In genomic region chr14:26293859-26294258, GRCm38 (mm10) we compare ENCODE assay signal across 22 mouse cellular contexts. TPM values are rescaled to one million over a fixed set of nuclear protein-coding genes. Genes with fewer than 3 reads are reported as not detected.
A peak's percentile ranks its signal among the peaks of the same experiment; 100 is the strongest.
DNase-seq lines count a peak whose midpoint lies in the region; ATAC-seq and TF ChIP-seq lines count a peak whose summit lies in the region.
"Had no signal": no experiment of that assay in that cellular context is flagged by ENCODE, and none has a peak within 500 bp of the region (broad histone marks: within the 10 kb centered on the region; RNA-seq: fewer than 3 reads in every experiment).

No protein-coding gene starts in this region.

- no peak overlapping the region for H3K9ac ChIP-seq in CH12.LX (ENCODE audit: insufficient read depth, low read depth)
- no peak overlapping the region for H3K9ac ChIP-seq in ES-E14 (ENCODE audit: insufficient read depth, low read depth, low read length, poor library complexity, severe bottlenecking)
- no peak overlapping the region for H3K9ac ChIP-seq in hindbrain, embryonic 13.5 days
- H3K9ac ChIP-seq in forebrain, postnatal 0 days, result no peak overlapping the region

- TF ChIP-seq POLR2A in testis, adult 2 months (IDR thresholded peaks at IDR 0.05; ENCODE audit: control insufficient read depth, low read depth, low read length), result no peak
- no peak for TF ChIP-seq POLR2A in CH12.LX (IDR thresholded peaks at IDR 0.05; ENCODE audit: low read depth, low read length)

- H3K27ac ChIP-seq in testis, adult 2 months (ENCODE audit: control insufficient read depth, insufficient read depth, low read depth, low read length), result peak overlapping the region; percentile 80
- H3K27ac ChIP-seq in CH12.LX (ENCODE audit: insufficient read depth, low read depth) (no peak overlapping the region), ES-E14 (ENCODE audit: insufficient read depth, low read depth, low read length, poor library complexity, severe bottlenecking) (no peak overlapping the region)
- H3K27ac ChIP-seq in hindbrain, embryonic 13.5 days, result no peak overlapping the region
- no peak overlapping the region for H3K27ac ChIP-seq in forebrain, postnatal 0 days (ENCODE audit: low read depth, low read length)

- no peak overlapping the region for H3K4me2 ChIP-seq in CH12.LX (ENCODE audit: insufficient read depth, low read depth, poor library complexity, severe bottlenecking)
- no peak overlapping the region for H3K4me2 ChIP-seq in hindbrain, embryonic 13.5 days
- no peak overlapping the region for H3K4me2 ChIP-seq in forebrain, postnatal 0 days (ENCODE audit: low read depth)

- no peaks in the 10 kb centered on the region for H3K79me2 ChIP-seq in CH12.LX (replicated peaks; ENCODE audit: control insufficient read depth, extremely low read depth, insufficient read depth, poor library complexity, severe bottlenecking)

- TF ChIP-seq CTCF in testis, adult 2 months (IDR thresholded peaks at IDR 0.05; ENCODE audit: control insufficient read depth, insufficient read depth, insufficient replicate concordance, low read depth, low read length), result no peak
- no peak for TF ChIP-seq CTCF in CH12.LX (conservative IDR thresholded peaks at IDR 0.05 in 1 of 2, IDR thresholded peaks at IDR 0.05 in 1 of 2; ENCODE audit: low read depth in 2 of 2, low read length in 2 of 2)
- TF ChIP-seq CTCF in forebrain, postnatal 0 days (IDR thresholded peaks at IDR 0.05; ENCODE audit: low read depth), result no peak

- no peaks in the 10 kb centered on the region for H3K27me3 ChIP-seq in testis, adult 2 months (ENCODE audit: control insufficient read depth, insufficient read depth, low read length)
- no peaks in the 10 kb centered on the region for H3K27me3 ChIP-seq in CH12.LX (replicated peaks)
- no peaks in the 10 kb centered on the region for H3K27me3 ChIP-seq in hindbrain, embryonic 13.5 days
- H3K27me3 ChIP-seq in forebrain, postnatal 0 days (ENCODE audit: insufficient read depth, low read length), result no peaks in the 10 kb centered on the region
- H3K27me3 ChIP-seq: Patski had no signal

- TF ChIP-seq RAD21 in CH12.LX (IDR thresholded peaks at IDR 0.05; ENCODE audit: low read depth, low read length), result no peak

- H3K4me1 ChIP-seq in testis, adult 2 months (ENCODE audit: control insufficient read depth, insufficient read depth, low read length), result peaks cover 4% of the 10 kb centered on the region
- H3K4me1 ChIP-seq in CH12.LX (ENCODE audit: control insufficient read depth in 1 of 2, insufficient read depth in 2 of 2), result no peaks in the 10 kb centered on the region
- H3K4me1 ChIP-seq in ES-E14 (ENCODE audit: control insufficient read depth in 2 of 2, insufficient read depth in 2 of 2, low read length in 2 of 2, poor library complexity in 1 of 2), result peaks cover 0 to under 1% of the 10 kb centered on the region in 2 experiments; a peak in 1 of 4 replicates
- no peaks in the 10 kb centered on the region for H3K4me1 ChIP-seq in hindbrain, embryonic 13.5 days (replicated peaks)
- H3K4me1 ChIP-seq in forebrain, postnatal 0 days (ENCODE audit: insufficient read depth), result no peaks in the 10 kb centered on the region

- dilution Hi-C loops in CH12.LX (cut with MboI; ENCODE audit: extremely low pct_ligation_motif_present, extremely low pct_unique_long_range_greater_than_20kb, low sequenced_read_pairs), result no loop called here

- in situ Hi-C loops in CH12.LX (cut with MboI; ENCODE audit: low pct_ligation_motif_present, low pct_unique_long_range_greater_than_20kb, low sequenced_read_pairs) (no loop called here), ES-E14 (cut with MboI; ENCODE audit: low sequenced_read_pairs in 2 of 2, unreplicated experiment in 2 of 2) (no loop called here)

- H3K36me3 ChIP-seq in testis, adult 2 months (ENCODE audit: control insufficient read depth, insufficient read depth, low read length), result no peaks in the 10 kb centered on the region
- no peaks in the 10 kb centered on the region for H3K36me3 ChIP-seq in CH12.LX (replicated peaks in 1 of 2; ENCODE audit: control insufficient read depth in 1 of 2, insufficient read depth in 1 of 2, low read length in 1 of 2)
- H3K36me3 ChIP-seq in ES-E14 (ENCODE audit: control insufficient read depth, insufficient read depth, low read length, poor library complexity, severe bottlenecking), result no peaks in the 10 kb centered on the region
- H3K36me3 ChIP-seq in hindbrain, embryonic 13.5 days, result no peaks in the 10 kb centered on the region
- no peaks in the 10 kb centered on the region for H3K36me3 ChIP-seq in forebrain, postnatal 0 days (ENCODE audit: insufficient read depth)
- H3K36me3 ChIP-seq: G1E had no signal

- 100% methylated on average over 1 of the region's 1 CpGs for WGBS in hindbrain, embryonic 13.5 days
- 96% methylated on average over 1 of the region's 1 CpGs for WGBS in forebrain, postnatal 0 days

- no peak for DNase-seq in testis, postnatal 10 days (ENCODE audit: low spot score)
- DNase-seq in CH12.LX (ENCODE audit: extremely low read depth), result no peak
- no peak for DNase-seq in ES-E14 (ENCODE audit: low read depth, low spot score)
- DNase-seq in forebrain, postnatal 0 days, result no peak
- DNase-seq: adrenal gland, adult 2 months; adrenal gland, adult 8-10 months; adrenal gland, postnatal 10 days; adrenal gland, postnatal 14 days; adrenal gland, postnatal 25 days; adrenal gland, postnatal 36 days; B cell, adult 2 months; cerebellum, adult 11 months; cerebellum, adult 11-12 months; cerebellum, adult 18-20 months; cerebellum, adult 8-10 months had no signal

- TF ChIP-seq EP300 in CH12.LX (IDR thresholded peaks at IDR 0.05; ENCODE audit: low read length), result no peak

- peak overlapping the region; percentile 87 for H3K4me3 ChIP-seq in testis, adult 2 months (ENCODE audit: control insufficient read depth, low read depth, low read length)
- H3K4me3 ChIP-seq in CH12.LX (replicated peaks in 1 of 3; ENCODE audit: low read depth in 2 of 3, low read length in 2 of 3, poor library complexity in 1 of 3), result no peak overlapping the region
- no peak overlapping the region for H3K4me3 ChIP-seq in ES-E14 (ENCODE audit: insufficient read depth in 1 of 2, low read depth in 1 of 2, low read length in 2 of 2, poor library complexity in 1 of 2, severe bottlenecking in 1 of 2)
- H3K4me3 ChIP-seq in hindbrain, embryonic 13.5 days, result no peak overlapping the region
- no peak overlapping the region for H3K4me3 ChIP-seq in forebrain, postnatal 0 days (ENCODE audit: low read depth, low read length)

- no peaks in the 10 kb centered on the region for H3K9me3 ChIP-seq in CH12.LX (replicated peaks; ENCODE audit: low read length)
- H3K9me3 ChIP-seq in ES-E14 (ENCODE audit: control insufficient read depth, insufficient read depth, low read depth, low read length), result no peaks in the 10 kb centered on the region
- no peaks in the 10 kb centered on the region for H3K9me3 ChIP-seq in hindbrain, embryonic 13.5 days
- no peaks in the 10 kb centered on the region for H3K9me3 ChIP-seq in forebrain, postnatal 0 days (ENCODE audit: low read length)
- H3K9me3 ChIP-seq: G1E had no signal

- ATAC-seq in hindbrain, embryonic 13.5 days (ENCODE audit: low FRiP score), result no peak
- ATAC-seq in forebrain, postnatal 0 days, result no peak
- ATAC-seq: activated CD4-positive, CD25-positive, alpha-beta regulatory T cell, adult 4 months; CD4-positive, CD25-positive, alpha-beta regulatory T cell, adult 4 months; Patski had no signal

TF ChIP-seq in CH12.LX, 34 proteins besides CTCF, POLR2A, EP300 and RAD21:
- no peak for TF ChIP-seq MEF2A (IDR thresholded peaks at IDR 0.05; ENCODE audit: borderline replicate concordance, low read depth, low read length)
- peak; percentile 54; the same call in 1 of the 2 replicates for TF ChIP-seq MAFK (IDR thresholded peaks at IDR 0.05; ENCODE audit: insufficient replicate concordance, low read length)
- TF ChIP-seq MAZ (IDR thresholded peaks at IDR 0.05; ENCODE audit: low read depth, low read length), result no peak

TF ChIP-seq in ES-E14, 5 proteins besides CTCF, POLR2A, EP300 and RAD21:
- TF ChIP-seq MAFK (IDR thresholded peaks at IDR 0.05; ENCODE audit: insufficient read depth, low read depth, low read length), result peak; percentile 77
- no peak for TF ChIP-seq CHD2 (IDR thresholded peaks at IDR 0.05; ENCODE audit: low read depth, low read length)

RNA-seq across cellular contexts. Expression of gene Duxbl3, which starts 36.1 kb away (rescaled TPM):
- polyA plus RNA-seq in testis, adult 2 months (2012; rRNA removed), result 0.04 TPM in 1 of 2 replicates, not detected in the other
- total RNA-seq in CH12.LX (2012; rRNA removed) (not detected in 2 replicates), CH12.LX (2014; rRNA removed) (not detected in 2 replicates), ES-E14 (2012; rRNA removed) (2.8 and 3.6 TPM in 2 replicates)
- not detected in 2 replicates for polyA plus RNA-seq in CH12.LX (2012; ENCODE audit: insufficient read length, low read depth)
- 1.9 and 5.8 TPM in 2 replicates for polyA plus RNA-seq in hindbrain, embryonic 13.5 days (2015; fragmentation: Nextera tagmentation; extraction: Ambion mirVana)
- 2.1 and 3.8 TPM in 2 replicates for total RNA-seq in forebrain, postnatal 0 days (2014; rRNA removed)
- 0.55 and 3.4 TPM in 2 replicates for polyA plus RNA-seq in forebrain, postnatal 0 days (2015; fragmentation: Nextera tagmentation; extraction: Ambion mirVana)
- total RNA-seq: G1E, MEL had no signal
- polyA plus RNA-seq: activated CD4-positive, CD25-positive, alpha-beta regulatory T cell, adult 4 months; adrenal gland, adult 2 months; CD4-positive, CD25-positive, alpha-beta regulatory T cell, adult 4 months; G1E; Patski had no signal
